Comparison of ENCODE assay signal across 26 mouse cellular contexts in the genomic region with DNA sequence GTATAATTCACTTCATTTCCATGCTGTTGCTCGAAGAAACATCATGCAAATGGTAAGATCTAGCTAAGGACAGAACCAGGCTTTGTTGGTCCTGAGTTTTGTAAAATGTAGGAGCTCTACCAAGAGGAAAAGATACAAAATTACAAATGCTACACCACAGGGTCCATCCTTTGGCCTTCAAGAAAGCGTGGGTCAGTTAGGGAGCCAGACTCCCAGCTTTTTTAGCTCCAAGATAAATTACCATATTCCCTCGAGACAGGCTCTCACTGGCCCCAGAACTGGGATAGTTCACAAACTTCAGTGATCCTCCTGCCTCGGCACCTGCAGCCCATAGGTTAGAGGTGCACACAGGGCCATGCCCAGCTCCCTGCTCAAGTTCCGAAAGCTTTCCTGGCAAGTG. TPM values are rescaled to one million over a fixed set of nuclear protein-coding genes. Genes with fewer than 3 reads are reported as not detected.
"Had no signal": no experiment of that assay in that cellular context is flagged by ENCODE, and none has a peak within 500 bp of the region (broad histone marks: within the 10 kb centered on the region; RNA-seq: fewer than 3 reads in every experiment).

No protein-coding gene starts in this region.

- H3K9ac ChIP-seq: neural tube, embryonic 12.5 days; neural tube, embryonic 13.5 days; neural tube, embryonic 15.5 days; stomach, embryonic 15.5 days had no signal

- H3K4me1 ChIP-seq: neural tube, embryonic 12.5 days; neural tube, embryonic 13.5 days; neural tube, embryonic 15.5 days; stomach, embryonic 15.5 days had no signal

- H3K4me3 ChIP-seq: neural tube, embryonic 12.5 days; neural tube, embryonic 13.5 days; neural tube, embryonic 15.5 days; stomach, embryonic 15.5 days had no signal

- H3K4me2 ChIP-seq: neural tube, embryonic 12.5 days; neural tube, embryonic 13.5 days; neural tube, embryonic 15.5 days; stomach, embryonic 15.5 days had no signal

- H3K36me3 ChIP-seq: neural tube, embryonic 12.5 days; neural tube, embryonic 13.5 days; neural tube, embryonic 15.5 days; stomach, embryonic 15.5 days had no signal

- DNase-seq: retina, postnatal 1 day; right cerebral cortex, adult 18-20 months; right cerebral cortex, postnatal 14 days; right cerebral cortex, postnatal 25 days; right cerebral cortex, postnatal 4 days; spleen, adult 18-20 months; thymus, adult 18-20 months; thymus, adult 2 months; thymus, postnatal 14 days; thymus, postnatal 25 days; thymus, postnatal 36 days; thymus, postnatal 4 days had no signal

- H3K27me3 ChIP-seq: neural tube, embryonic 12.5 days; neural tube, embryonic 13.5 days; neural tube, embryonic 15.5 days; stomach, embryonic 15.5 days had no signal

- H3K27ac ChIP-seq: neural tube, embryonic 12.5 days; neural tube, embryonic 13.5 days; neural tube, embryonic 15.5 days; stomach, embryonic 15.5 days; stomach, postnatal 0 days had no signal

- H3K9me3 ChIP-seq: neural tube, embryonic 15.5 days; stomach, embryonic 15.5 days had no signal

RNA-seq across cellular contexts. Expression of gene Olfr49, which starts 39.7 kb away (rescaled TPM):
- total RNA-seq: neutrophil, adult 5-6 weeks had no signal
- polyA plus RNA-seq: neural tube, embryonic 11.5 days; neural tube, embryonic 12.5 days; neural tube, embryonic 13.5 days; neural tube, embryonic 14.5 days; neural tube, embryonic 15.5 days; small intestine, adult 2 months; spleen, adult 2 months; stomach, embryonic 14.5 days; stomach, embryonic 15.5 days; stomach, embryonic 16.5 days; thymus, adult 2 months; thymus, postnatal 0 days; urinary bladder, adult 2 months had no signal
